Mouse (Mus musculus) heart, postnatal 14 days (tissue): ENCODE results near the gene Usp46. TPM values are rescaled to one million over a fixed set of nuclear protein-coding genes. Genes with fewer than 3 reads are reported as not detected.

Experiments
- DNase-seq, 2 experiments: peaks; one replicate each; pipeline ENCODE4 v3.0.0; 2021 to 2022
- intact Hi-C: fragments of 180-260 bp; cut with DNase I; formaldehyde crosslinking; loops from one replicate; pipeline ENCODE4 v1.15.1; 2025
- total RNA-seq, 2 experiments: library from RNA; stranded (reverse); gene quantifications; 2 replicates each; pipeline ENCODE4 v1.2.3; 2021

Usp46 gene
- total RNA-seq, 2 experiments from 2014 or later = 42.9 to 43.6 TPM

GRCm38 (mm10) chr5:74035454-74035853 is 32.8 kb downstream of the Usp46 start:
- intact Hi-C loops = no loop called here
- no peak for DNase-seq

GRCm38 (mm10) chr5:74034177-74034576 is 34.1 kb downstream of the Usp46 start:
- intact Hi-C loops = no loop called here
- no peak for DNase-seq

GRCm38 (mm10) chr5:74029787-74030186 is 38.4 kb downstream of the Usp46 start:
- DNase-seq = no peak
- intact Hi-C loops = no loop called here

- DNase-seq = no peak
- intact Hi-C loops = no loop called here
Observed at GRCm38 (mm10) chr5:74028691-74029479, 39.3 kb downstream of the Usp46 start.

GRCm38 (mm10) chr5:74028221-74028620 is 40.0 kb downstream of the Usp46 start:
- DNase-seq = no peak

GRCm38 (mm10) chr5:74020506-74020905 is 47.7 kb downstream of the Usp46 start:
- intact Hi-C loops = no loop called here
- no peak for DNase-seq

More at GRCm38 (mm10) chr5:74028221-74028620, 40.0 kb downstream of the Usp46 start:
- intact Hi-C loops = no loop called here

- no peak for DNase-seq
- intact Hi-C loops = no loop called here
Observed at GRCm38 (mm10) chr5:74018870-74019565, 49.2 kb downstream of the Usp46 start.

GRCm38 (mm10) chr5:74017488-74017887 is 50.7 kb downstream of the Usp46 start:
- DNase-seq = no peak
- intact Hi-C loops = no loop called here

GRCm38 (mm10) chr5:74011629-74012028 is 56.6 kb downstream of the Usp46 start:
- intact Hi-C loops = no loop called here
- no peak for DNase-seq

- intact Hi-C loops = no loop called here
- no peak for DNase-seq
Observed at GRCm38 (mm10) chr5:74007492-74008070, 60.6 kb downstream of the Usp46 start.

GRCm38 (mm10) chr5:74005936-74006335 is 62.3 kb downstream of the Usp46 start:
- intact Hi-C loops = no loop called here
- DNase-seq = no peak

GRCm38 (mm10) chr5:74001743-74002142 is 66.5 kb downstream of the Usp46 start:
- intact Hi-C loops = loop anchor here (2.0 kb wide), 1 partner anchor 65 kb away; no protein-coding TSS in a partner anchor
- no peak for DNase-seq

- no peak for DNase-seq
- intact Hi-C loops = loop anchor here (5.0 to 10.0 kb wide), 2 partner anchors 147 to 314 kb away; no protein-coding TSS in a partner anchor
Observed at GRCm38 (mm10) chr5:73998966-73999365, 69.3 kb downstream of the Usp46 start.

GRCm38 (mm10) chr5:73994850-73995249 is 73.4 kb downstream of the Usp46 start:
- DNase-seq = no peak
- intact Hi-C loops = loop anchor here (2.0 to 10.0 kb wide), 4 partner anchors 143 to 310 kb away; partner anchors contain the start of gene Rasl11b

- intact Hi-C loops = loop anchor here (5.0 to 10.0 kb wide), 2 partner anchors 204 to 309 kb away; partner anchors contain the start of gene Rasl11b
Observed at GRCm38 (mm10) chr5:73993538-73993937, 74.7 kb downstream of the Usp46 start.

GRCm38 (mm10) chr5:73992321-73992720 is 75.9 kb downstream of the Usp46 start:
- intact Hi-C loops = loop anchor here (5.0 to 10.0 kb wide), 2 partner anchors 205 to 308 kb away; partner anchors contain the start of gene Rasl11b
- no peak for DNase-seq

More at GRCm38 (mm10) chr5:73993538-73993937, 74.7 kb downstream of the Usp46 start:
- peak in 1 of 2 experiments; percentile 48 for DNase-seq

- no peak for DNase-seq
- intact Hi-C loops = no loop called here
Observed at GRCm38 (mm10) chr5:73989532-73989931, 78.7 kb downstream of the Usp46 start.

- no peak for DNase-seq
- intact Hi-C loops = no loop called here
Observed at GRCm38 (mm10) chr5:73987777-73988560, 80.3 kb downstream of the Usp46 start.

GRCm38 (mm10) chr5:73977426-73977825 is 90.8 kb downstream of the Usp46 start:
- no peak for DNase-seq
- intact Hi-C loops = no loop called here

- peak; percentile 16 to 43 for DNase-seq
- intact Hi-C loops = no loop called here
Observed at GRCm38 (mm10) chr5:73971701-73972100, 96.5 kb downstream of the Usp46 start.
